Mouse (Mus musculus) c-Kit-positive CD71-positive TER-119-negative erythroid progenitor cells, embryonic 14.5 days (primary cell): ENCODE data around the gene Rilpl1.

Experiments used
- DNase-seq: peaks from one replicate; pipeline ENCODE4 v3.0.0-alpha.2; 2013; ENCODE audit warnings: low read depth

Gene Rilpl1

DNA sequence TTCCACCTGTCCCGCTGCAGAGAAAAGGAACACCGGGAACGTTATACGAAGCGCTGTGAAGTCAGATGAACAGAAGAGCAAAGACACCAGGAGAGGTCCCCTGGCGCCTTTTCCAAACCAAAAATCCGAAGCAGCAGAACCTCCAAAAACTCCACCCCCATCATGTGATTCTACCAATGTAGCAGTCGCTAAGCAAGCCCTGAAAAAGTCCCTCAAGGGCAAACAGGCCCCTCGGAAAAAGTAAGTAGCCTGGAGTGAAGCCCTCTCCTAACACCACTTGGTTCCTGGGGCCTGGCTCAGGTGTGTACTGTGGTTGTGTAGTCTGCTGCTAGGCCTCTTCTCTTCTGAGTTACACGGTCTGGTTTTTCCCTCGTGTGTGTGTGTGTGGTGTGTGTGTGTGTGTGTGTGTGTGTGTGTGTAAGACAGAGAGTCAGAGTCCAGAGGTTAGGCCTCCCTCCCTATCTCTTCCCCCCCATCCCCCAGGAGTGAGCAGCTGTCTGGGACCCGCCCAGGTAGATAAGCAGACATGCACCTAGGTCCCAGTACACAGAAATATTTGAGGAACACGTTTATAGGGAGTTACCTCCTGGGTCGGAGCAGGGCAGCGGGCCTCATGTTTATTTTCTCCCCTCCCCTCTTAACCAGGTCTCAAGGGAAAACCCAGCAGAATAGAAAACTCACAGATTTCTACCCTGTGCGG, 80.4 kb downstream of the Rilpl1 start:
- DNase-seq, result no peak

DNA sequence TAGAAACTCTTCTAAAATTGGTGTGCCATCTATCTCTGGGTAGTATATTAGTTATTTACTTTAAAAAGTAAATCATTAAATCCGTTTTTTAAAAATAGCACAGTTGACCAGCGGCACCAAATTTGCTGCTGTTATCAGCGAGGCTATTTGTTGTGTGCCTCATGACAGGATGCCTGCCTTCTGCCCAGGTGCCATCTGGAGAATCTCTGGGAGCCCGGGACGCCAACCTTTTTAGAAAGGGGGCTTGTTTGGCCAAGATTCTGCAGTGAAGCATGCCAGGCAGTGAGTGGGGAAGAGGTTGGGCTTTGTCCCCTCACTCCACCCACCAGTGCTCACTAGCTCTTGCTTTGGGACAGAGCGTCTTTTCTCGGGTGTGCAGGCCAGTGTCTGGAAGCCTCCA, 81.1 kb downstream of the Rilpl1 start:
- no peak for DNase-seq

DNA sequence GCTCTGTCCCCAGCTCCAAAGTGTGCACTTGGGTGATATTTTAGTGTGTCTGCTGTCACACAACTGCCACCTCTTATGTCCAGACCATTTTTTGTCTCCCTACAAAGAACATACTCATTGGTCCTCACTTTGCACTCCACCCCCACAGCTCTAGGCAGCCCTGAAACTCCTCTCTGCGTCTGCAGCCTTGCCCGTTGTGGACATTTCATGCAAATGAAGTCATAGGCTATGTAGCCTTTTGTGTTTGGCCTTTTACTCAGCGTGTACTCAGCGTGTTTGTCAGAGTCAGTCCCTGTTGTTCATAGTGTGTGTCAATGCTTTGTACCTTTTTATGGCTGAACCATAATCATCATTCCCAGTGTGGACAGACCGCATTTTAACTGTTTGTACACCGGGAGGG, 81.7 kb downstream of the Rilpl1 start:
- no peak for DNase-seq

DNA sequence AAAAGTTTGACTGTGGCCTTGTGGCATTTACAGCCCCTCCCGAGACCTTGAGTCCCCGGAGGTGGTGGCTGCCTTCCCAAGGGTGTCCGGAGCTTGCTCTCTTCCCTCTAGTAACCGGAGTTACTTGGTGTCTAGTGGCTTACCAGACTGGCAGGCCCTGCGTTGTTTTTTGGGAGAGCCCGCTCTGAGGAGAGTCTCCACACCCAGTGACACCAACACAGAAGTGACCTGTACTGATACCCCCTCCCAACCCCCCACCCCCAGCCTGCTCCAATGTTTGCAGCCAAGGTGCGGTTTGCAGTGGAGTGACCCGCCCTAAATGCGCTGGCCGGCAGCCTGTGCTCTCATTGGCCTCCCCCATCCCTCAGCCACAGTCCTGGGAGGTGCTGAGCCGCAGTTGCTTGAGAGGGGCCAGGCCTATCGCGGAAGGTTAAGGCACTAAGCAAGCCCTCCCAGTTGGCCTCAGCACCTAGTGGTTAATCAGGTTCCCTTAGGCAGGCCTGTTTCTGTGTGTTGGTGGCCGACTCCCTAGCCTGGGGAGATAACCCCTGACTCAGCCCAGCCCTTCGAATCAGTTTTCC, 84.8 kb downstream of the Rilpl1 start:
- DNase-seq, result peak; percentile 81

DNA sequence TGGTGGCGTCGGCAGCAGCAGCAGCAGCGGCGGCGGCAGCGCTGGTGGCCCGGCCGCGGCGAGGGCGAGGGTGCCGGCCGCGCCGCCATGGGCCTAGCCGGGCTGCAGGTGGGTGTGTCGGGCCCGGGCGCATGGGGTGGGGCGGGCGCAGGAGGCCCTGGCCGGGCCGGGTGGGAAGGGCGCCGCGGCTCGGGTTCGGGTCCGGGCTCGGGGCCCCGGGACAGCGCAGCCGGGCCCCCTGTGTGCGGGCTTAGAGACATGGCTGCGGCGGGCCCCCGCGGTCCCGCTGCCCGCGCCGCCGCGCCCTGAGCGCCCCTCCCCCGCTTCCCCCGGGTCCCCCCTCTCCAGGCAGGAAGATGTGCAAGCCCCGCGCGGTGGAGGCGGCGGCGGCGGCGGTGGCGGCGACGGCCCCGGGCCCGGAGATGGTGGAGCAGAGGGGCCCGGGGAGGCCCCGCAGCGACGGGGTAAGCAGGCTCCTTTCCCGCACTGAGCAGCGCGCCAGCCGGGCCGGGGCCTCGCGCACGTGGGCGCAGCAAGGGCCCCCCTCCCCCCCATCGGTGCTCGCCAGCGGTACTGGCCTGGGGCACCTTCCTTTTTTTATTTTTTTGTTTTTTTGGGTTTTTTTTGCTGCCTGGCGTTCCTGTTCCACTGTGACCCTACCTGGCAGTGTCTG, 85.4 kb downstream of the Rilpl1 start:
- DNase-seq, result no peak

DNA sequence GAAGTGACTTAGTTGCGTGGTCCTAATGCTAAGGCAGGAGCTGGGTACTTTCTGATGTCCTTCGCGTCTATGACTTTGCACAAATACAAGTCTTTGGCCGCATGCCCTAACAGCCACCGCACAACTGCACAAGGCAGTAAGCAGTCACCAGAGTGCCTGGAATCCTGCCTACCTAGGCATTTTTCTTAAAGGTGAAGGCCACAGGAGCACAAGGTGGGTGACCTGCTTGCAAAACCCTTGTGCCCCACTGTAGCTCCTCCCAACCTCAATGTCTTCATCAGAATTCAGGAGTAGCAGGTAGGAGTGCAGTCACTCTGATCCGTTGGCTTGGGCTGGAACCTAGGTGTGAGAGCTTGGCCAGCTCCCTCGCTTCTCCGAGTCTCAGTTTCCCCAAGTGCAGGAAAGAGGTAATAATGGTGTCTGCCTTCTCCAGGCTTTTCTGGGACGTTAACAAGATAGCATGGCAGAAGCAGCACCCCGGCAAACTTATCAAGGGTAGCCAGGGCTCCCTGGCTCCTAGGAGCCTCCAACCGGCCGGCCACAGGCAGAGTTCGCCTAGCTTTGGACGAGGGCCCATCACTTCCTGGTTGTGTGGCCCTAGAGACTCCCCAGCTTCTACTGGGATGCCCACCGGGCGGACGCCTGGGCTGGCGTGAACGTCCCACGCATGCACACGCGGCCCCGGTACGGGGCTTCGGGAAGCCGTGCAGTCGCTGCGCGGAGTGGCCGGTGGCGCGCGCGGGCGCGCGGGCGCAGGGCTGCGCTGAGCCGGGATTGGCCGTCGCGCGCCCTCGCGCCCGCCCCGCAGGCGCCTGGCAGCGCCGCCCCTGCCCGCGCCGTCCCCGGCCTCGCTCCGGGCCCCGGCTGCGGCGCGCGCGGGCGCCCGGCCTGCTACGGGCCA, 86.3 kb downstream of the Rilpl1 start:
- peak; percentile 53 for DNase-seq

DNA sequence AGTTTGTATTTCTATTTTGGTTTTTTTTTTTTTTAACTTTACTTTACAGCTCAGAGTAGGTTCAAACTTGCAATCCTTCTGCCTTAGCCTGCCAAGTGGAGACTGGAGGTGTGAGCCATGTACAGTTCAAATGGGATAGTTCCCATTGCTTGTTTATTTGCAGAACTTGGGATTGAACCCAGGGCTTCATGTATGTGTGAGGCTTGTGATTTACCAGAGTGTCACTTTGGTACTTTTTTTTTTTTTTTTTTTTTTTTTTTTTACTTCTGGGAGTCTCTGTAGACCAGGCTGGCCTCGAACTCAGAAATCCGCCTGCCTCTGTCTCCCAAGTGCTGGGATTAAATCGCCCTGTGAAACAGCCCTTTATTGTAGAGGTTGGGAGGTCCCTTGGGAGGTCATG, 87.0 kb downstream of the Rilpl1 start:
- DNase-seq, result no peak
